Mouse (Mus musculus): ENCODE data around the gene Fgfr2. TPM values are rescaled to one million over a fixed set of nuclear protein-coding genes. Genes with fewer than 3 reads are reported as not detected.

Fgfr2 gene
- polyA plus RNA-seq, 1 experiment from 2014 or later = 99.3 TPM

DNA sequence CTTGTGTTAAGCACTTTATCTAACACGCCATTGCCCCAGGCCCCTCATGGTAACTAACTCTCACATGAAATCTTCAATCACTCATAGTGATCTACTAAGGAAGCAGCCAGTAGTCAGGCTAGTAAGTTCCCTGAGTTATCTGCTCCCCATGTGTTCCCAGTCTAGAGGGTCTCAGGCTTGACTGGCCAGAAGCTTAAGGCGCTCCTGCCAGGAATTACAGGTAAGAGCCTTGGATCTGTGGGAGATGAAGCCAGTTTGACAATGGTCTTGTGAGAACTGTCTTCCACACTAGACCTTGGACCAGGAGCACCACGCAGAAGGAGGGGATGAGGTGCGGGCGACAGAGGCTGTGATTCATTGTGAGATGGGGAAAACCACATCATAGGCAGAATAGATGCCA lies 1644.7 kb downstream of the Fgfr2 start:
- H3K9me3 ChIP-seq (replicated peaks) = no peaks in the 10 kb centered on the region
- 90% methylated on average over 5 of the region's 5 CpGs for WGBS
- no peaks in the 10 kb centered on the region for H3K36me3 ChIP-seq
- no peak overlapping the region for H3K27ac ChIP-seq (replicated peaks)
- peaks cover 9% of the 10 kb centered on the region; the same call in 1 of the 2 replicates for H3K27me3 ChIP-seq (ENCODE audit: low read depth, poor library complexity, severe bottlenecking)
- H3K4me3 ChIP-seq = no peak overlapping the region
- peaks cover 18% of the 10 kb centered on the region for H3K4me1 ChIP-seq
- no peak for DNase-seq (ENCODE audit: low spot score)

GRCm38 (mm10) chr7:131477140-131477539 lies 1646.0 kb downstream of the Fgfr2 start:
- Histone ChIP-seq H3K27me3 (ENCODE audit: low read depth, poor library complexity, severe bottlenecking) (peaks cover 9% of the 10 kb centered on the region; the same call in 1 of the 2 replicates), H3K4me3 (no peak overlapping the region), H3K4me1 (peaks cover 18% of the 10 kb centered on the region), H3K9me3 (replicated peaks) (no peaks in the 10 kb centered on the region), H3K36me3 (no peaks in the 10 kb centered on the region), H3K27ac (replicated peaks) (no peak overlapping the region)
- 33% methylated on average over 8 of the region's 8 CpGs for WGBS
- DNase-seq (ENCODE audit: low spot score) = peak; percentile 46

GRCm38 (mm10) chr7:131471551-131471950 lies 1651.6 kb downstream of the Fgfr2 start:
- WGBS = 91% methylated on average over 5 of the region's 5 CpGs
- Histone ChIP-seq H3K4me1 (peaks cover 16% of the 10 kb centered on the region), H3K4me3 (no peak overlapping the region), H3K27me3 (ENCODE audit: low read depth, poor library complexity, severe bottlenecking) (peaks cover 32% of the 10 kb centered on the region), H3K36me3 (no peaks in the 10 kb centered on the region), H3K27ac (replicated peaks) (no peak overlapping the region), H3K9me3 (replicated peaks) (no peaks in the 10 kb centered on the region; the same call in 1 of the 2 replicates)
- no peak for DNase-seq (ENCODE audit: low spot score)

GRCm38 (mm10) chr7:131469506-131469905 lies 1653.6 kb downstream of the Fgfr2 start:
- Histone ChIP-seq H3K27me3 (ENCODE audit: low read depth, poor library complexity, severe bottlenecking) (peaks cover 26% of the 10 kb centered on the region), H3K4me3 (no peak overlapping the region), H3K36me3 (no peaks in the 10 kb centered on the region), H3K27ac (replicated peaks) (no peak overlapping the region), H3K9me3 (replicated peaks) (no peaks in the 10 kb centered on the region; the same call in 1 of the 2 replicates), H3K4me1 (peaks cover 32% of the 10 kb centered on the region)
- 68% methylated on average over 3 of the region's 3 CpGs for WGBS
- DNase-seq (ENCODE audit: low spot score) = no peak

DNA sequence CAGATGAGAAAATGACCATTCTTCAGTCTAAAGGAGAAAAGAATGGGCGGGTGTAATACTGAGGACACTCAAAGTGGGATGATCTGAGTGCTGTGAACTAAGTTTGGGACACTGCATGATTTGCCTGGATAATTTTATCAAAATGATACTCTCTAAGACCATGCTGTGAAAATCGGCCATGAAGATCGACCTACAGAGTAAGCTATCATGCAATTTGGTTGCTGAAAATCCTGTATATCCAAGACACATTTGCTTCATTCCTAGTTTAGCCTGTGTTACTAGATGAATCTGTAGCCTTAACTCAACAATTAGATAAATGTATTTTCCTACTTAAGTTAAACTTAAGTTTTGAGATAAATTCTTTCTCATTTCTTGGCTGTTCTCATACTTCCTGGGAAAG lies 1655.8 kb downstream of the Fgfr2 start:
- H3K27me3 ChIP-seq (ENCODE audit: low read depth, poor library complexity, severe bottlenecking) = peaks cover 44% of the 10 kb centered on the region
- H3K36me3 ChIP-seq = no peaks in the 10 kb centered on the region
- DNase-seq (ENCODE audit: low spot score) = no peak
- H3K4me3 ChIP-seq = no peak overlapping the region
- WGBS = 86% methylated on average over 3 of the region's 3 CpGs
- H3K9me3 ChIP-seq (replicated peaks) = no peaks in the 10 kb centered on the region; the same call in 1 of the 2 replicates
- H3K27ac ChIP-seq (replicated peaks) = no peak overlapping the region
- peaks cover 39% of the 10 kb centered on the region for H3K4me1 ChIP-seq

- Histone ChIP-seq H3K4me1 (peaks cover 39% of the 10 kb centered on the region), H3K36me3 (no peaks in the 10 kb centered on the region), H3K9me3 (replicated peaks) (no peaks in the 10 kb centered on the region; the same call in 1 of the 2 replicates), H3K27ac (replicated peaks) (peak overlapping the region; percentile 85), H3K27me3 (ENCODE audit: low read depth, poor library complexity, severe bottlenecking) (peaks cover 46% of the 10 kb centered on the region), H3K4me3 (no peak overlapping the region)
- 26% methylated on average over 3 of the region's 3 CpGs for WGBS
- peak; percentile 66 for DNase-seq (ENCODE audit: low spot score)
These were observed 1657.4 kb downstream of the Fgfr2 start for GRCm38 (mm10) chr7:131465735-131466134.

- Histone ChIP-seq H3K27me3 (ENCODE audit: low read depth, poor library complexity, severe bottlenecking) (peaks cover 46% of the 10 kb centered on the region), H3K27ac (replicated peaks) (peak overlapping the region; percentile 85), H3K9me3 (replicated peaks) (no peaks in the 10 kb centered on the region; the same call in 1 of the 2 replicates), H3K4me3 (0 out of 2 replicates have a peak overlapping the region, but pooled peaks have one; percentile 14), H3K4me1 (peaks cover 39% of the 10 kb centered on the region), H3K36me3 (no peaks in the 10 kb centered on the region)
- DNase-seq (ENCODE audit: low spot score) = no peak
- WGBS = 20% methylated on average over 3 of the region's 3 CpGs
These were observed 1658.0 kb downstream of the Fgfr2 start for GRCm38 (mm10) chr7:131465117-131465601.

GRCm38 (mm10) chr7:131456714-131457113 lies 1666.4 kb downstream of the Fgfr2 start:
- no peak overlapping the region for H3K27ac ChIP-seq (replicated peaks)
- H3K36me3 ChIP-seq = no peaks in the 10 kb centered on the region
- no peaks in the 10 kb centered on the region for H3K27me3 ChIP-seq (ENCODE audit: low read depth, poor library complexity, severe bottlenecking)
- H3K4me3 ChIP-seq = no peak overlapping the region
- 92% methylated on average over 5 of the region's 5 CpGs for WGBS
- H3K9me3 ChIP-seq (replicated peaks) = no peaks in the 10 kb centered on the region; the same call in 1 of the 2 replicates
- no peak for DNase-seq (ENCODE audit: low spot score)
- H3K4me1 ChIP-seq = no peaks in the 10 kb centered on the region

- Histone ChIP-seq H3K4me3 (no peak overlapping the region), H3K27me3 (ENCODE audit: low read depth, poor library complexity, severe bottlenecking) (no peaks in the 10 kb centered on the region), H3K36me3 (peaks cover 5% of the 10 kb centered on the region; the same call in 1 of the 2 replicates), H3K9me3 (replicated peaks) (no peaks in the 10 kb centered on the region), H3K27ac (replicated peaks) (no peak overlapping the region), H3K4me1 (no peaks in the 10 kb centered on the region)
- no peak for DNase-seq (ENCODE audit: low spot score)
- WGBS = 78% methylated on average over 3 of the region's 3 CpGs
These were observed 1686.1 kb downstream of the Fgfr2 start for GRCm38 (mm10) chr7:131437051-131437450.

GRCm38 (mm10) chr7:131434276-131434675 lies 1688.9 kb downstream of the Fgfr2 start:
- no peaks in the 10 kb centered on the region for H3K4me1 ChIP-seq
- no peak overlapping the region for H3K27ac ChIP-seq (replicated peaks)
- 81% methylated on average over 1 of the region's 1 CpGs for WGBS
- H3K36me3 ChIP-seq = peaks cover 17% of the 10 kb centered on the region
- H3K9me3 ChIP-seq (replicated peaks) = no peaks in the 10 kb centered on the region
- DNase-seq (ENCODE audit: low spot score) = no peak
- H3K27me3 ChIP-seq (ENCODE audit: low read depth, poor library complexity, severe bottlenecking) = no peaks in the 10 kb centered on the region
- no peak overlapping the region for H3K4me3 ChIP-seq

DNA sequence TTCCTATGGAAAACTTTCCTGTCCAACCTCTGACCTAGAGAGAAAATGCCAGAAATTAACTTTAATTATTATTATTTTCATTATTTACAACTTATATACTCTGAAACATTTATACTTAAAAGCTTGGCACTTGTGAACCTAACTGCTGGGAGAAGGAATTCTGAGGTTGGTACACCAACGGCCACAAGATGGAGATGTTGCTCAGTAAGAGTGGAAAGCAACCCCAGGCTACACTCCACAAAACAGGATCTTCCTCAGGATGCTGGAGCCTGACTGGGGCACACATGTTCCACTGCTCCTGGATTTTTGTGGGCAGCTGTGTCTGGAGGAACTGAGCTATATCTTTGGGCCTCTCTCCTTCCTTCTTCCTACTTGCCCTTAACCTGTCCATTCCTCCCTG lies 1690.9 kb downstream of the Fgfr2 start:
- Histone ChIP-seq H3K4me1 (no peaks in the 10 kb centered on the region), H3K27ac (replicated peaks) (no peak overlapping the region), H3K4me3 (no peak overlapping the region), H3K27me3 (ENCODE audit: low read depth, poor library complexity, severe bottlenecking) (no peaks in the 10 kb centered on the region), H3K36me3 (peaks cover 20% of the 10 kb centered on the region), H3K9me3 (replicated peaks) (no peaks in the 10 kb centered on the region)
- peak; percentile 41 for DNase-seq (ENCODE audit: low spot score)
- 31% methylated on average over 1 of the region's 1 CpGs for WGBS

- Histone ChIP-seq H3K4me1 (no peaks in the 10 kb centered on the region), H3K36me3 (peaks cover 29% of the 10 kb centered on the region), H3K27me3 (ENCODE audit: low read depth, poor library complexity, severe bottlenecking) (no peaks in the 10 kb centered on the region), H3K9me3 (replicated peaks) (no peaks in the 10 kb centered on the region), H3K27ac (replicated peaks) (no peak overlapping the region), H3K4me3 (no peak overlapping the region)
- DNase-seq (ENCODE audit: low spot score) = no peak
- 92% methylated on average over 5 of the region's 5 CpGs for WGBS
These were observed 1695.8 kb downstream of the Fgfr2 start for GRCm38 (mm10) chr7:131427331-131427730.

DNA sequence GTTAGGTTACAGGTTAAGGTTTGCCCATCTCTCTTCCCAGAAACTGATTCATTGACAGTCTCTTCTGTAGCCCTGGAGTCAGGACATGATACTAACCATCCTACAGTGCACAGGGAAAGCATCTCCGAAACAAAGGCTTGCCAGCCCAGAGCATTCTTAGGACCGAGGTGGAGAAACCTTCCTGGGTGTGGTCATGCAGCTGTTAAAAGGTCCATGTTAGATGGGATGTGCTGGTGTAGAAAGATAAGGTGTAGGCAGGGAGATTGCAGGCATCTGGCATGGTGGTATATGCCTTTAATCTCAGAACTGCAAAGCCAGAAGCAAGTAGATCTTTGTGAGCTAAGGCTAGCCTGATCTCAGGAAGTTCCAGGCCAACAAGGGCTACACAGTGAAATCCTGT lies 1698.2 kb downstream of the Fgfr2 start:
- no peak for DNase-seq (ENCODE audit: low spot score)
- no peaks in the 10 kb centered on the region for H3K9me3 ChIP-seq (replicated peaks)
- H3K36me3 ChIP-seq = peaks cover 14% of the 10 kb centered on the region; the same call in 1 of the 2 replicates
- no peaks in the 10 kb centered on the region for H3K27me3 ChIP-seq (ENCODE audit: low read depth, poor library complexity, severe bottlenecking)
- H3K4me1 ChIP-seq = no peaks in the 10 kb centered on the region
- H3K27ac ChIP-seq (replicated peaks) = no peak overlapping the region
- no peak overlapping the region for H3K4me3 ChIP-seq
- WGBS = 82% methylated on average over 2 of the region's 2 CpGs
